14 mouse cellular contexts compared by ENCODE assay signal in genomic region chr7:48998595-48998994, GRCm38 (mm10).
DNase-seq lines count a peak whose midpoint lies in the region; ATAC-seq and TF ChIP-seq lines count a peak whose summit lies in the region.
"Had no signal": no experiment of that assay in that cellular context is flagged by ENCODE, and none has a peak within 500 bp of the region (broad histone marks: within the 10 kb centered on the region; RNA-seq: fewer than 3 reads in every experiment).

No protein-coding gene starts in this region.

- H3K4me3 ChIP-seq in liver, embryonic 11.5 days (ENCODE audit: low read depth, low read length), result no peak overlapping the region
- H3K4me3 ChIP-seq in kidney, postnatal 0 days (replicated peaks; ENCODE audit: low read depth, low read length), result no peak overlapping the region
- H3K4me3 ChIP-seq: forebrain, embryonic 10.5 days; heart, embryonic 15.5 days; myocyte had no signal

- peaks cover 8% of the 10 kb centered on the region; the same call in 1 of the 2 replicates for H3K27me3 ChIP-seq in liver, embryonic 11.5 days (replicated peaks; ENCODE audit: control insufficient read depth, insufficient read depth, low read length)
- H3K27me3 ChIP-seq in kidney, postnatal 0 days (ENCODE audit: insufficient read depth, low read length), result 0 out of 2 replicates have a peak, but pooled peaks cover 3% of the 10 kb centered on the region

- H3K4me2 ChIP-seq in liver, embryonic 11.5 days, result no peak overlapping the region
- no peak overlapping the region for H3K4me2 ChIP-seq in kidney, postnatal 0 days (ENCODE audit: low read length)
- H3K4me2 ChIP-seq: heart, embryonic 15.5 days had no signal

- WGBS in liver, embryonic 11.5 days, result 43% methylated on average over 10 of the region's 10 CpGs
- 35% methylated on average over 10 of the region's 10 CpGs for WGBS in kidney, postnatal 0 days

- TF ChIP-seq CTCF in kidney, postnatal 0 days (IDR thresholded peaks at IDR 0.05; ENCODE audit: low read depth), result no peak

- H3K36me3 ChIP-seq in liver, embryonic 11.5 days (ENCODE audit: control insufficient read depth, insufficient read depth, low read length), result no peaks in the 10 kb centered on the region
- no peaks in the 10 kb centered on the region for H3K36me3 ChIP-seq in kidney, postnatal 0 days (ENCODE audit: insufficient read depth, low read length)
- H3K36me3 ChIP-seq: forebrain, embryonic 10.5 days; heart, embryonic 15.5 days had no signal

- ATAC-seq in liver, embryonic 11.5 days (replicated peaks; ENCODE audit: low FRiP score), result no peak
- no peak for ATAC-seq in kidney, postnatal 0 days (replicated peaks; ENCODE audit: low FRiP score, low read depth)

- H3K27ac ChIP-seq in liver, embryonic 11.5 days (ENCODE audit: low read depth, low read length), result no peak overlapping the region
- H3K27ac ChIP-seq in kidney, postnatal 0 days, result no peak overlapping the region
- H3K27ac ChIP-seq: forebrain, embryonic 10.5 days; heart, embryonic 15.5 days; liver, embryonic 14.5 days had no signal

- no peaks in the 10 kb centered on the region for H3K9me3 ChIP-seq in liver, embryonic 11.5 days (ENCODE audit: control insufficient read depth, low read length)
- H3K9me3 ChIP-seq in kidney, postnatal 0 days (replicated peaks; ENCODE audit: low read length), result no peaks in the 10 kb centered on the region
- H3K9me3 ChIP-seq: forebrain, embryonic 10.5 days; heart, embryonic 15.5 days had no signal

- peak; percentile 7 for DNase-seq in heart, adult 8-10 months (ENCODE audit: low spot score)
- DNase-seq in heart, postnatal 14 days, result no peak
- peak; percentile 25 for DNase-seq in liver
- no peak for DNase-seq in liver, embryonic 11.5 days (ENCODE audit: low spot score)
- DNase-seq in kidney, postnatal 0 days (ENCODE audit: low spot score), result peak; percentile 27
- DNase-seq in lung, postnatal 4 days, result peak; percentile 18 to 48
- DNase-seq in gastrocnemius, adult 18-20 months (ENCODE audit: low spot score), result no peak
- no peak for DNase-seq in gastrocnemius, postnatal 14 days
- DNase-seq: cerebellum, adult 2 months; embryo, embryonic 11 days had no signal

- no peak overlapping the region for H3K9ac ChIP-seq in liver, embryonic 11.5 days (ENCODE audit: low read depth, low read length)
- H3K9ac ChIP-seq in kidney, postnatal 0 days (ENCODE audit: low read depth, low read length), result no peak overlapping the region
- H3K9ac ChIP-seq: heart, embryonic 15.5 days; liver, embryonic 14.5 days had no signal

- intact Hi-C loops in heart, postnatal 14 days (cut with DNase I), result no loop called here
- intact Hi-C loops in gastrocnemius, postnatal 14 days (cut with DNase I; ENCODE audit: low total_unique reads), result no loop called here

- H3K4me1 ChIP-seq in liver, embryonic 11.5 days (replicated peaks; ENCODE audit: control insufficient read depth, insufficient read depth, low read length), result no peaks in the 10 kb centered on the region
- no peaks in the 10 kb centered on the region for H3K4me1 ChIP-seq in kidney, postnatal 0 days (replicated peaks; ENCODE audit: insufficient read depth, low read length)

Comparison
In these comparisons a context has a peak if more than half of its experiments do, and no peak if none do; other contexts are left out.
1. DNase-seq: peak in heart, adult 8-10 months (single experiment), liver (single experiment), kidney, postnatal 0 days (single experiment) and lung, postnatal 4 days (2 of 2); none in heart, postnatal 14 days (0 of 2), liver, embryonic 11.5 days (single experiment), gastrocnemius, adult 18-20 months (single experiment) and gastrocnemius, postnatal 14 days (single experiment).